Mouse (Mus musculus) testis, postnatal 10 days (tissue): Measurements from ENCODE around the gene Borcs7.

Experiments used
- DNase-seq: peaks from one replicate; pipeline ENCODE4 v3.0.0; 2021; ENCODE audit warnings: low spot score

The Borcs7 gene

DNA sequence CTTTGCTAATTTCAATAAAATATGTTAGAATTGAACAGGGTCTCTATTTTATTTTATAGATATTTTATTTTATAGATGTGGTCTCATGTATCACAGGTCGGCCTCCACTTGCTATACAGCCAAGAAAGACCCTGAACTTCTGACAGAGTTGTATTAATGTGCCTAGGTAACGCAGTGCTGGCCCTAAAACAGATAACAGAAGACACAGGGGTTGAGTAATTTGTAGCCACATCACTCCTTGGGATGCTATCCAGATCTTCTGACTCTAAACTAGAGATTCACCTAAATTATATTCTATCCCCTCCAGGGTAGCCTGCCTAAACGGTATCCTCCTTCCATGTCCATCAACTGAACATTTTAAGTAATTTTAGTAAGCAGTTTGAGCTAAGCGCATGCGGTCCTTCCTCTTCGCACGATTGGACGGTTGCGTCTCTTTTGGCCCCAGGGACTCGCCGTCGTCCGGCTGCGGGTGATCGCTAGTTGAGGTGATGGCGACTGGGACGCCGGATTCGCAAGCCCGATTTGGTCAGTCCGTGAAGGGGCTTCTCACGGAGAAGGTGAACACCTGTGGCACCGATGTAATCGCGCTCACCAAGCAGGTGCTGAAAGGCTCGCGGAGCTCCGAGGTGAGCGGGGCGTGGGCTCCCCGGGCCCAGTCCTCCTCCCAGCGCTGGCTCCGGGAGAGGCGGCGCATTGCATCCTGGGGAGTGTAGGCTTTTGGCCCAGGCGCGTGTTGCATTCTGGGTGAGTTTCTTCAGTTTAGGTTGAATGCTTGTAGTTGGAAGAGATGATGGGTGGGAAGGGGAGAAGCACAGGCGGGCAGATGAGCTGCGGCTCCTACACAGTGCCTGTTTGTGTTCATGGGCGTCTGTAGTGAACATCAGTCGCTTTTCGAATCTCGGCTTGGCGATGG lies at the start of gene Borcs7:
Gene Borcs7, plus strand, starts transcription at position 447 of the 913 bp plus-strand sequence.
- DNase-seq: peak; percentile 88

DNA sequence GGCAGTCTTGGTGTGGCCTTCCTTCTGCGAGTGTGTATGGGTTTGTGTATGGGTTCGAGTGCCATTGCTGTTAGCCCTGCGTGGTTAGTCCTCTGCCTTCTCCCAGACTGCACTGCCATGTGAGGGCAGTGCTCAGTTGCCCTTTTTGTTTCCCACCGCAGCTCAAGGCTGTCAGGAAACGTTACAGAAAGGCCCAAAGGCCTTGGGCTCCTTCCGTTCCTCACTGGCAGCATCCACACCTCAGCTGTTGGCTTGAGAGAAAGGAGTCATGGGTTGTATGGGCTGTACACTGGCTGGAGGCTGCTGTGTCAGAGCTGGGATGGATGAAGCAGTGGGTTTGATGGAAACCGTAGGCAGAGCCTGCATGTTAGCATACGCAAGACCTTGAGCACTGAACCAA lies 48.9 kb upstream of the Borcs7 start:
- no peak for DNase-seq

DNA sequence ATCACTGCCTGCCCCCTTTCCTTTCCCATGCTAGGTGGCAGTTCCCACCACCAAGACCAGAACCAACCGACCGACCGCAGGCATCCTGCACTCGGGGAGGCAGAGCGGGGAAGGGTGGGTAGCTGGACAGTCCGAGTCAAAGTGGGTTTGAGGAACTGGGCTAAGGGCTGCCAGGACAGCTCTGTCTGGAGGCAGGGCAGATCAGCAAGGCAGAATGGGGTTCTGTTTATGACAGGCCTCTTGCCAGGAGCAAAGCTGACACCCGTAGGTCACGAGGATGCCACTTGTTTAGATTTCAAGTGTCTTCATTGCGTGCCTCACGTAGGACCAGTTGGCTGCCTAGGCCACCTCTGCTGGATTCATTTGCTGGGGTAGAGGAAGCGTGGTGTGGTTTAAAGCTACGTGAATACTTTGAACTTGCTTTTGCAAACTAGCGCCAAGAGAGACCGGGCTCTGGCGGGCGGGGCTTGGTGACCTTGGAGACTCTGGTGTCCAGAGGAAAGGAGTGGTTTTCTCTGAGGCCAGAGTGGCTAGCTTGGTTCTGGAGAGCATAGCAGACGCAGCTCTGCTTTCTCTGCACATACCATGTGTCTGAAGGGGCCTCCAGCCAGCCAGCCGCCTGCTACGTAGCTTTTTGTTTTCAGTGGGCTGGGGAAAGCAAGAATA lies 48.2 kb upstream of the Borcs7 start:
- peak; percentile 87 for DNase-seq

DNA sequence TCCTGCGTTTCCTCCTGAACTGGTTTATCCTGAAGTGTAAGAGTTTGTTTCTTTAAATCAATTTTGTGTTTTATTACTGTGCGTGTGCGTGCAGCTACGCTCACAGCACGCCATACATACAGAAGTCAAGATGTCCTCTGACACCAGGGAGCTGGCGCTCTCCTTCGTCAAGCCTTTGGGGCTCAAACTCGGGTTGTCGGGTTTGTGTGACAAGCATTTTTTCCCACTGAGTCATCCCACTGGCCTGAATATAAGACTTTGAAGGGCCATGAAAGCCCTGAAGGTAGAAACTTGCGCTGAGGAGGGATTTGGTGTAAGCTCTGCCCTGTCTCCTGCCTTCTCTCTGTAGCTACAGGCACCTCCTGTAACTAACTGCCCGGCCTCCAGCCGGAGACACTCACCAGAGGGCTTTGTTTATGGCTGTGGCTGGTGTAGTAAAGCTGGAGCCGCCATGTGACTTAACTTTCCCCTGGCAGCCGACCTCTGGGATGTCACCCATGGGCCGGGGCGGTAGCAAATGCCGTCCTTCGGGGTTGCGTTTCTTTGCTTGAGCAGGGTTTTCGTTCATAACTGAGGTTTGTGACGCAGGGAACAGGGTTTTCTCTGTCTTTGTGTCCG lies 47.5 kb upstream of the Borcs7 start:
- DNase-seq: no peak

DNA sequence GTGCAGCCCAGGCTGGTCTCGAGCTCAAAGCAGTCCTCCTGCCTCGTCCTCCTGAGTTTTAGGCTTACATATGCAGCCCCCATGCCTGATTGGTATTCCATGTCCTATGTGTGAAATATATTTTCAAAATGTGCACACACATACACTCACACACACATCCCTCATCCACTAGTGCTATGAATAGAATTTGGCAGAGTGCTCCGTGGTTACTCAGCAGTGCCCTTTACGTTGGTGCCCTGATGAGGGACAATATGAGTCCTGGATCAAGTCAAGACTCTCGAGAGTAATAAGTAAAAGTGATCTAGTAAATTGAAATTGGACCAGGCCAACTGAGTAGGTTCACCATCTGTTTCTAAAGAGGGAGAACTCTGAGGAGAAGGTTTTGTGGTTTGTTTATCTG lies 46.5 kb upstream of the Borcs7 start:
- no peak for DNase-seq

DNA sequence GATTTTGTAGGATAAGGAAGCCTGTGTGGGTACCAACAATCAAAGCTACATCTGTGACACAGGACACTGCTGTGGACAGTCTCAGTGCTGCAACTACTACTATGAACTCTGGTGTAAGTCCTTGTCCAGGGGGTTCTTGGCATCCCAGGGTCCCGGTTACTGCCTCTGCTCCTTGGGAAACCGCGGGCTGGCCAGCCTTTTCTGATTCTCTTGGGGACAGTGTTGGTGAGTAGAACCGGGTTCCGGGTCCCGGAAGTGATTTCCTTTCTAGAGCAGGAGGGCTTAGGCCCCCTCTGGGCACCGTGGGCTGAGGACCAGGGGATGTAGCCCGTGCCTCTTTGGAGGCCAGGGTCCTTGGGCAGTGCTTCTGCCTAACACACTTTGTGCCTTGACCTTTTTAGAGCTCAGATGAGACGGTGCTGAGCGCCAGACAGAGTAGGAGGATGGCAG lies 45.3 kb upstream of the Borcs7 start:
- no peak for DNase-seq

DNA sequence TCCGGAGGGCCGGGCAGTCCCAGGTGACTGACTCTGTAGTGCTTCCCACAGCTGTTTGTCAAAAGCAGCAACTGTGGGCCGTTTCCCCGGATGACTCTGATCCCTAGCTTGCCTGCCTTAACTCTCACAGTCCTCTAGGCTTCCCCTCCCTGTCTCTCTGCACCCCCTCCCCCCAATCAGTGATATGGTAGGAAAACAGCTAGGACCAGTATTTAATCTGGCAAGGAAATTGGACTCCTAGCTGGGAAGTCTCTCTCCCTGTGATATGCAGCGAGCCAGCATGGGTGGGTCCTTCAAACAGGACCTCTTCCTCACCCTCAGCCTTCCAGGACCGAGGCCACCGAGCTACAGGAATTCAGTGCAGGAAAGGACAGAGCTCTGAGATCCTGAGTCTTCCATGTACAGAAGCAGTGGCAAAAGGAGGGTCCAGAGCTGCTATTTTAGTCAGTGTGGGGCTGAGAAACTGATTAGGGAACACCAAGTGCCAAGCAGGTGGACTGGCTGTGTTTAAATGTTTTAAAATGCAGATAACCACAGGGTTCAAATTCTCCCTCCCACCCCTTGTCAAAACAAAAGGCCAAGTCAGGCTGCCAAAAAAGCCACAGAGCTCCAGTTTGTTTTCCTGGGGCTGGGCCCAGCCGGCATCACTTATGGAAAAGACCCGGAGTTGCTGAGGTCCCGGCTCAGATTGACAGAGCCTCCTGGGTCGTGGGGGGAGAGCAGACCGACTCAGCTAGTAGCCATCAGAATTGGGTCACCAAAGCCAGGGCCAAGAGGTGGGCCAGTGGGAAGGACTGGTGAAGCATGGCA lies 44.7 kb upstream of the Borcs7 start:
- no peak for DNase-seq

DNA sequence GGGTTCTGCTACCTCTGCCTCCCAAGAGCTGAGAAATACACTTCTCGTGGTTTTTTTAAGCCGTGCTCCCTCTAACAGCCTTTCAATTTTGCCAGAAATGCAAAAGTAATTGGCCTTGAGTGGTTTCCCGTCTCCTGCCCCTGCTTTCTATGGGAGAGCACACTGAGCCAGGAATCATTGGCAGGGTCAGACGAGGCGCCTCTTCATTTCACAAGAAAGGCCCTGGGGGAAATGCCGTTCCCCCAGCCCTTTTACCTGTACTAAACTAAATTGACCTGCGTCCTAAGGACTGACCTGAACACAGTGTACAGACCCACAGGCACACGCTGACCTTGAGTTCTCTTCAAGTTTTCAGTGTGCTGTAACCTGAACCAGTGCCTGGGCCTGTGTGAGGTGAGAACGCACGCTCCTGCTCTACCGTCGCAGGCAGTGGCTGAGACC lies 43.6 kb upstream of the Borcs7 start:
- DNase-seq: no peak

DNA sequence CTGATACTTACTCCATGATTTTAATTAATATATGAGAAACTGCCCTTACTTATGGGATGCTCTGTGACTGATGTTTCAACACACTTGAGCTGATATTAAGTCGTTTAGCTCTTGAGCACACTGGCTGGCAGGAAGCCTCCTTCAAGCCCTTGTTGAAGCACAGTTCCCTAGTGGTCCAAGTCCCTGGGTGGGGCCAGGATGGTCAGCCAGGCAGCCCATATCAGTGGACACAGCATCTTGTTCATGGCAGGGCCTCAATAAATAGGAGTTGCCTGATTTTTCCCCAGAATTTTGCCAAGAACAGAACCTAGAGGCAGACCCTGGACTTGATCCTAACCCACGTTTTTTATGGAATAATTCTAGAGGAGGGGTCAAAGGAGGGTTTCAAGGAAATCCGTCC lies 42.5 kb upstream of the Borcs7 start:
- no peak for DNase-seq

DNA sequence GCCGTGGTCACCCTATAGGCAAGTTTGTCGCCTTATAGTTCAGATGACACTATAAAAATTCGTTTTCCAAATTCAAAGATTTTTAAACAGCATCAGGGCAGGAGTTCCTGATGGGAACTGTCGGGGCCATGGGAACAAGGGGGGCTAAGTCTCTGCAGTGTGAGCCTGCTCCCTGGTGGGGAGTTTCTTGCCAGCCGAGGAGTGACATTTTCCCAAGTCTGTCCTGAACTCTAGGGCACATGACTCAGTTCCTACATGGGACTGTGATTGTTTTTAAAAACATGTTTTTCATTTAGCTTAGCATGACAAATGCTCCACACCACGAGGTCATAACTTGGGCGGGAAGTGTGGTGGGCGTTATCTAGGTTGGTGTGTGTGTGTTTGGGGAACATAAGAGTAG lies 41.9 kb upstream of the Borcs7 start:
- DNase-seq: no peak

DNA sequence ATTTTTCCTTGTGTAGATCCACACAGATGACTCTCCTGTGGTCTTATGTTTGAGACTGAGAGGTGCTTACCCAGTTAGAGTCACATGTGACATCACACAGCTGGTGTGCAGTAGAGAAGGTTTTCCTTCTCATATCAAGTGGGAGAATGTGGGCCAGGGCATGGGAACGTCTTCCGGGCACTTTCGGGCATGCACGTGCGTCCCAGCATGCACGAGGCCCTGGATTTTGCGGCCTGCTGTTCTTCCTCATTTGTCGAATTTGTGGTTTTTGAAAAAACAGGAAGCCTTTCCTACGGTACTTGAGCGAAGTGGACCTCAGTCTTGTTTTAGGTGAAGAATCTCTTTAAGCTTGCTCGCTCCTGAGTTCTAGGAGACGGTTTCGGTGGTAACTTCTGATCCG lies 41.1 kb upstream of the Borcs7 start:
- DNase-seq: no peak

DNA sequence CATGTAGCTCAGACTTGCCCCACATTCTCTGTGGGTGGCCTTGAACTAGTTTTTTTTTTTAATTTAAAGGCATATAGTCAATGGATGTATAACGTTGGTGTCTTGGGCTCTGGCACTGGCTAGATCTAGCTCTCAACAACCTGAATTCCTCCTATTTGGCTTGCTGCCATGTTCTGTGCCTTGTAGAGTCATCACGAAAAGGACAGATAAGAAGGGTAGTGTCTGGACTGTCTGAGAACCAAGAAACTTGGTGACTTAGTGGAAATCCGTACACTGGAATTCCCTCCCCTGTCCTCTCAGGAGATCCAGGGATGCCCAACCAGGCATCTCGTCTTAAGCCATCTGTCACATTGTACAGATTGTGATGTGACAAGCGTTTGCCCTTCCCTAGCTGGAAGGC lies 36.5 kb upstream of the Borcs7 start:
- no peak for DNase-seq

DNA sequence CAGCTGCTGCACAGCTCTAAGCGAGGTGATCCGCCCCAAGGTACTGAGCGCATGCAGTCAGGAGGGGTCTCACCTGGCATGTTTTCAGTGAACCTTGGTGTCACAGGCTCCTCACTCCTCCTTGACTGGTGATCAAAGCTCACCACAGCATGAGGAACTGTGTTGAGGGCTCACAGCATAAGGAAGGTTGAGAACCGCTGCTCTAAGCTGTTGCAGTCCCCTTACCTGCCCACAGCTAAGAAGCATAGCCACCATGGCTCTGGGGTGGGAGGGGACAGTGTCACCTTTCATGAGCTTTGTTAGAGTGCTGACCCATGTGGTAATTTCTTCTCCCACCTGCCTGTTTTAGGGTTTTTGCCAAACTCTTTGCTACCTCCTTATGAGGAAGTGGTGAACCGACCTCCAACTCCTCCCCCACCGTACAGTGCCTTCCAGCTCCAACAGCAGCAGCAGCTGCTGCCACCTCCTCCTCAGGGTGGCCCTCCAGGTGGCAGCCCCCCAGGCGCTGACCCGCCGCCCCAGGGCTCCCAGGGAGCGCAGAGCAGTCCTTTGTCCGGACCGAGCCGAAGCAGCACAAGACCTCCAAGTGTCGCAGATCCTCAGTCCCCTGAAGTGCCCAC lies 36.0 kb upstream of the Borcs7 start:
- no peak for DNase-seq

DNA sequence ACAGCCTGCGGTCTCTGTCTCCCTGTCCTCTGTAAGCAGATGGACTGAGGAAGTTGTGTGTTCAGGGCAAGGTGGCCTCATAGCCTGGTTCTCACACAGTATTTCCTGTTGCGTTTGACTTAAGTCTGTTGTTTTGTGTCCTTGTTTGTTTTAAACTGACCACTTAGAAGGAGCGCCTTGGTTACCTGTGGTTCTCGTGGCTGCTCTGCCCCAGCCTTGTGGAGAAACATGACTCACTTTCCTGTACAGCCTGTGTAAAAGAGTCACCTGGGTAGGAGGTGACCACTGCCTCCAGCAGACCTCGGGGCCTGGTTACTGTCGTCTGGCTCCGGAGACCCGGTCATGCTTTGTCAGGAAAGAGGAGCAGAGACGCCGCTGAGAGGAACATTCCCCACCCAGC lies 34.1 kb upstream of the Borcs7 start:
- no peak for DNase-seq

DNA sequence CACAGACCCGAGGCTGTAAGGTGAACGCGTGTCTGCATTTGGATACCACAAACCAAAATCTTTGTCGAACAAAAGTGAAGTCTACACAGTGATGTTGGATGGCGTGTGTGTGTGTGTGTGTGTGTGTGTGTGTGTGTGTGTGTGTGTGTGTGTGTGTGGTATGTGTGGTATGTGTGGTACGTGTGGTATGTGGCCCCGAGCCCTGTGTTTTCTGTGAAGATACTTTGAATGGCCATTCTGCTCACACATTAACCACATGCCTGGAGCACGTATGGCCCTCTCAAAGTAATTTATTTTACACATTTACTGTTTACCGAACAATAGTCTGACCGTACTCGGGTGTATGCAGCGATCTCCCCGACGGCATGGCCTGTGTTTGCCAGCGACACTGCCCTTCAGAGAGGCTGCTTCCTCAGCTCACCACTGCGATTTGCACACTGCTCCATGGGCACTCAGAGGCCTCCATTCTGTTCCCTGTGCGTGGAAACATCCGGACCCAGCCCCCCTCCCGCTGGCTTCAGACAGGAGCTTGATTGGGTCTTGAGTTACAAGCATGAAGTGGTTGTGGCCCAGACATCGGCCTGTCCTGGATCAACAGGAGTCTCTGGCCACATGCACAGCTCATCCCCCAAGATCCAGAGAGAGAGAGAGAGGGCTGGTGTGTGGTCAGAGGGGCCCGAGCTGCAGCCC lies 33.4 kb upstream of the Borcs7 start:
- DNase-seq: no peak

DNA sequence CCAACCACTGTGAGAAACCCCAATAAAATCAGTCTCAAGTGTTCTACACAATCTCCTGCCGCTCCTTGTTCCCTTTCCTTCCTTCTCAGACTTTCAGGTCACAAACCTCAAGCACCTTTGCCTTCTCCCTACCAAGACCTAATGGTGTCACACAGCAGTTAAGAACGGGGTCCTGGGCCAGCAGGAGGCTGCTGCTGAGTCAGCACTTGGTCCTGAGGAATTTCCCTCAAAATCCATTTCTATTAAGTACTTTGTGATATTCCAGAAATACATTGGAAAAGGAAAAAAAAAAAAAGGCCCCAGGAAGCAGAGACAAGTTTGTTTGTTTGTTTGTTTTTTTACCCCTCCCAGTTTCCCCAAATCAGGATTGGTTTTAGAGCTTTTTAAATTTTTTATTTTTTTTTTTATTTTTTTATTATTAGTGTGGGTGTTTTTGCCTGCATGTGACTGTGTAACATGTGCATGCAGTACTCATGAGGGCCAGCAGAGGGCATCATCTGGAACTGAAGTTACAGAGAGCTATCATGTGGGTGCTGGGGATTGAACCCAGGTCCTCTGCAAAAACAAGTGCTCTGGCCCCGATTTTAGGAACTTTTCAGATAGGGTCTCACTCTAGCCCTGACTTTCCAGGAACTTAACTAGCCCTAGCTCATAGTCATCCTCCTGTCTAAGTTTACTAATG lies 32.2 kb upstream of the Borcs7 start:
- DNase-seq: peak; percentile 74

DNA sequence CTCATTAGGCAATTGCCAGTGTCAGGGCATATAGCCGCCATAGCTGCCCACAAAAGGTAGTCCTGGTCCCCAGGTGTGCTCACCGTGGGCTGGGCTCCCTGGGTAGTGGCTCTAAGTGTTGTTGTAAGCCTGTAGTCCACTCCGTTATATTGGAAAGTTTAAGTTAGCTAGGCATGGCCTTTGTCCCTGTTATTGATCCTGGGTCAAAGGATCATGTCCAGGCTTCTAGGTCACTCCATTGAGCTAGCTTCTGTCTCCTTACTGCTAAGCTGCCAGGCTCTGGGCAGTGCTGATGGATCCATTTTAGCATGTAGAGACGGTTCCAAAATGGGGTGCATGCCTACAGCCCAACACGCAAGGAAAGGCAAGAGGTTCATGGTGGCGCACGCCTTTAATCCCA lies 31.4 kb upstream of the Borcs7 start:
- DNase-seq: no peak

DNA sequence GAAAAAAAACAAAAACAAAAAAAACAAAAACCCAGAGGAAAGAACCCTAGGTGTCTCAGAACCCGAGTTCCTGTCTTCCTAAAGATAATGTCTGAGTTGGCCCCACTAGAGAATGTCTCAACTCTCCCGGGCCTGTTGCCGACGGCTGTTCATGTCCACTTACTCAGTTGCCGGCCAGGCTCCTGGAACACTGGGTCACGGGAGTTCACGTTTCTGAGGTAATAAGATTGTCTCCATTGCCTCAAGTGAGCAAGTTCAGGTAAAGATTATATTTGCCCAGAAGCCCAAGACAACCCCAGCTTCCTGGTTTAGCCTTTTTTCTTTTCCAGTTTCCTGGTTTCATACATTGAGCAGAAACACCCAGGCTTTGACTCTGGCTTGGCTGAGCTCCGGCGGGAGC lies 30.9 kb upstream of the Borcs7 start:
- no peak for DNase-seq

DNA sequence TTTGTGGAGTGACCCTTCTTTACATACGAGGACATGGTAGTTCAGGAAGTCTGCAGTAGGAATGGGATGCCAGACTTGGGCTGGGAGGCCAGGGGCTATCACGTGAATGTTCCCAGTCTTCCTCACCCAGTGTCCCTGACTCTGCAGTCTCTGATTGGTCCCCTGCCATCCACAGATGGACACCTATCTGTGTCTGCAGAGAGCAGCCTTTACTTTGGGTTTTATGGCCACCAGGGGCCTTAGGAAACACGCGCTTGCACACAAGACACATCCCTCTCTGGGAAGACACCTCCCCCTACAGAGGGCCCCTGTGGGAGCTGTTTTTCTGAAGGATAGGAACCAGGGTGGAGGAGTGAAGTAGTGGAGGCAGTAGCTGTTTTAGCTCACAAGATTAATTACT lies 28.2 kb upstream of the Borcs7 start:
- no peak for DNase-seq

DNA sequence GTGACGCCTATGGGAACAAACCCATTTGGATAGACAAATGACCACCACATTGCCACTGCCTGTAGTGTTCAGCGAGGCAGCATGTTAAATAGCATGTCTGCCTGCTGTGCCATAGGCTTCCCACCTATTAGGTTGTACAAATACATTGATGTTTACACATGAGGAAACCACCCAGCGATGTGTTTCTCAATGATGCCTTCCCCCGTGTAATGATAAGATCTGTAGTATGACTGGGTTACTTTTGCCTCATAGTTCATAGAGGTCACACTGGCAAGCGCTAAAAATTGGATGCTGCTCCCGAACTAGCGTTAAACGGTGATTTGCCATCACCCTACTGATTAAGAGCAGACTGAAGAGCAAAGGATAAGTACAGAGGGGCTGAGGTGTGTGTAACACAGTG lies 27.5 kb upstream of the Borcs7 start:
- DNase-seq: no peak
